In the genomic region with DNA sequence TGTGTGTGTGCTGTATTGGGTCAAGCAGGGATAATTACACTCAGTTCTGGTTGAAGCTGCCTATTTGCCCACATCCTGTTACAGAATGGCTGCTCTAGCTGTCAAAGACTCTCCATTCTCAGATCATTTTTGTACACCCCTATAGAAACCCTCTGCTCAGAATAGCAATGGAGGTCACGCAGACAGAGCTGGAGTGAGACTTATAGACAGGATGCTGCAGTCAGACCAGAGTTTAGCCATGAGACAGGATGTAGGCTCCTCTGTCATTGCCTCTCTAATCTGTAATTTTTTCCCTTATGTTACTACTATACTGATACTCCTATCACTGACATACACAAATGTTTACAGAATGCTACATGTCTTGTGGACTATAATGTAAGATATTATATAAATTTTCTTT, we compare ENCODE assay signal across 23 mouse cellular contexts.
"Had no signal": no experiment of that assay in that cellular context is flagged by ENCODE, and none has a peak within 500 bp of the region (broad histone marks: within the 10 kb centered on the region; RNA-seq: fewer than 3 reads in every experiment).

No protein-coding gene starts in this region.

- H3K36me3 ChIP-seq: hindbrain, embryonic 12.5 days; intestine, embryonic 15.5 days; limb, embryonic 10.5 days; limb, embryonic 12.5 days; liver, embryonic 13.5 days had no signal

- H3K27ac ChIP-seq: heart, adult 2 months; hindbrain, embryonic 12.5 days; hindbrain, embryonic 14.5 days; hindbrain, postnatal 0 days; intestine, embryonic 15.5 days; limb, embryonic 10.5 days; limb, embryonic 12.5 days; liver, embryonic 13.5 days had no signal

- H3K4me2 ChIP-seq: heart, embryonic 11.5 days; hindbrain, embryonic 12.5 days; hindbrain, embryonic 14.5 days; intestine, embryonic 15.5 days; limb, embryonic 12.5 days; liver, embryonic 11.5 days; liver, embryonic 13.5 days had no signal

- H3K9ac ChIP-seq: hindbrain, embryonic 12.5 days; hindbrain, embryonic 14.5 days; intestine, embryonic 15.5 days; limb, embryonic 12.5 days; liver, embryonic 13.5 days had no signal

- H3K27me3 ChIP-seq: hindbrain, embryonic 12.5 days; intestine, embryonic 15.5 days; limb, embryonic 12.5 days; liver, embryonic 13.5 days had no signal

- H3K4me3 ChIP-seq: heart, adult 2 months; hindbrain, embryonic 12.5 days; intestine, embryonic 15.5 days; limb, embryonic 10.5 days; limb, embryonic 12.5 days; liver, embryonic 13.5 days had no signal

- ATAC-seq: hindbrain, postnatal 0 days; intestine, embryonic 15.5 days; intestine, postnatal 0 days had no signal

- H3K9me3 ChIP-seq: hindbrain, embryonic 12.5 days; intestine, embryonic 15.5 days; limb, embryonic 10.5 days; limb, embryonic 12.5 days; liver, embryonic 13.5 days had no signal

- DNase-seq: gastrocnemius, postnatal 14 days; gastrocnemius, postnatal 36 days; heart, adult 11 months; heart, adult 2 months; heart, postnatal 14 days; heart, postnatal 36 days; kidney, adult 18-20 months; kidney, adult 8-10 months; kidney, postnatal 10 days; kidney, postnatal 25 days; layer of hippocampus, adult 9-11 months; layer of hippocampus, postnatal 36 days; liver; liver, embryonic 13.5 days had no signal

- H3K4me1 ChIP-seq: intestine, embryonic 15.5 days; limb, embryonic 10.5 days; limb, embryonic 12.5 days; liver, embryonic 13.5 days had no signal
